Mouse (Mus musculus) heart, embryonic 13.5 days (tissue): ENCODE measurements around the gene Gm21981. TPM values are rescaled to one million over a fixed set of nuclear protein-coding genes. Genes with fewer than 3 reads are reported as not detected.

ENCODE experiments used
- ATAC-seq: fragments of 200-750 bp; cut with Nextera tagmentation; 2 replicates; pipeline ENCODE4 v1.8.0; 2017; ENCODE audit warnings: moderate TSS enrichment; ENCODE audit not compliant: insufficient number of reproducible peaks, low FRiP score, low TSS enrichment; ENCODE audit errors: extremely low read depth
- H3K27ac ChIP-seq: fragments of 300-500 bp; sonication (generic); replicated peaks from 2 replicates; pipeline ENCODE4 v1.5.1; 2015; ENCODE audit warnings: moderate library complexity, mild to moderate bottlenecking, inconsistent platforms
- H3K27me3 ChIP-seq: fragments of 300-500 bp; sonication (generic); replicated peaks from 2 replicates; pipeline ENCODE4 v1.6.1; 2015; ENCODE audit warnings: mild to moderate bottlenecking, inconsistent platforms
- H3K36me3 ChIP-seq: fragments of 300-500 bp; sonication (generic); 2 replicates; pipeline ENCODE4 v1.6.1; 2015; ENCODE audit warnings: mild to moderate bottlenecking, inconsistent platforms
- H3K4me1 ChIP-seq: fragments of 300-500 bp; sonication (generic); 2 replicates; pipeline ENCODE4 v1.6.1; 2015; ENCODE audit warnings: inconsistent platforms
- H3K4me2 ChIP-seq: fragments of 300-500 bp; sonication (generic); 2 replicates; pipeline ENCODE4 v1.6.1; 2015; ENCODE audit warnings: inconsistent platforms, mild to moderate bottlenecking, moderate library complexity
- H3K4me3 ChIP-seq: fragments of 300-500 bp; sonication (generic); 2 replicates; pipeline ENCODE4 v1.5.1; 2015; ENCODE audit warnings: moderate library complexity, mild to moderate bottlenecking, inconsistent platforms
- H3K9ac ChIP-seq: fragments of 300-500 bp; sonication (generic); 2 replicates; pipeline ENCODE4 v1.6.1; 2015; ENCODE audit warnings: inconsistent platforms, mild to moderate bottlenecking, moderate library complexity
- H3K9me3 ChIP-seq: fragments of 300-500 bp; sonication (generic); 2 replicates; pipeline ENCODE4 v1.6.1; 2016; ENCODE audit warnings: inconsistent platforms
- WGBS: fragments of 180-500 bp; shearing (Covaris S2); methylation state at CpG from one replicate; pipeline ENCODE4 v1.1.7; 2015; ENCODE audit warnings: mixed read lengths; 5-methylcytosine and 5-hydroxymethylcytosine counted together
- polyA plus RNA-seq: library from polyadenylated mRNA; unstranded; fragments of >200 nt; fragmentation: Nextera tagmentation; extraction: Ambion mirVana; gene quantifications from 2 replicates; pipeline ENCODE4 v1.2.1, GENCODE M21; 2015

Gene Gm21981
- polyA plus RNA-seq, 1 experiment from 2014 or later, result 0.15 TPM

- Histone ChIP-seq H3K27me3 (peaks cover 22% of the 10 kb centered on the region), H3K9me3 (no peaks in the 10 kb centered on the region), H3K4me3 (no peak within 1 kb of the TSS), H3K36me3 (no peaks in the 10 kb centered on the region), H3K27ac (no peak within 1 kb of the TSS), H3K4me1 (0 out of 2 replicates have a peak, but pooled peaks cover 6% of the 10 kb centered on the region), H3K4me2 (no peak within 1 kb of the TSS), H3K9ac (no peak within 1 kb of the TSS)
- no peak for ATAC-seq
- WGBS, result 65% methylated on average over 11 of the region's 11 CpGs
Measured at GRCm38 (mm10) chr17:47726566-47726965, 32.3 kb upstream of the Gm21981 start, which contains the start of gene Pgc. Gene Pgc (plus strand): TSS chr17:47726842.

DNA sequence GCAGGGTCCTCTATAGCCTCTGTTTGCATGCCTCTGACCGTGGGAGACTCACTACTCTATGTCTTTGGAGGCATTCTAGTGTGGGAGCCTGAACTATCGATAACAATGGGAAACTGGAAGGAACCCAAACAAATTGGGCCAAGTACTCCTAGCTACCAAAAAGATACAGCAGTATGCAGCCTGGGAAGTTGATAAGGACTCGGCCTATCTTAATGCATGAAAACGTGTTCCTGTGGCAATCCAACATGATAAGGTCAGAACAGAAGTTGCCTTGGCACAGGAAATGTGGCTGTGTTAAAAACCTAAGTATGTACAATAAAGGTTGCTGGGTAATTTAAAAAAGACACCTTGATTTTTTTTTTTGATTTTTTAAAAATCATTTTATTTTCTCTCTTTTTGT, 26.9 kb upstream of the Gm21981 start:
- Histone ChIP-seq H3K36me3 (no peaks in the 10 kb centered on the region), H3K27ac (no peak overlapping the region), H3K9me3 (no peaks in the 10 kb centered on the region), H3K4me2 (no peak overlapping the region), H3K27me3 (peaks cover 13% of the 10 kb centered on the region), H3K4me3 (no peak overlapping the region), H3K9ac (no peak overlapping the region), H3K4me1 (peaks cover 13% of the 10 kb centered on the region)
- WGBS, result 36% methylated on average over 4 of the region's 4 CpGs
- no peak for ATAC-seq

- 51% methylated on average over 3 of the region's 3 CpGs for WGBS
- H3K9me3 ChIP-seq, result no peaks in the 10 kb centered on the region
- H3K36me3 ChIP-seq, result no peaks in the 10 kb centered on the region
- H3K4me3 ChIP-seq, result no peak overlapping the region
- no peak overlapping the region for H3K9ac ChIP-seq
- peaks cover 3% of the 10 kb centered on the region; the same call in 1 of the 2 replicates for H3K27me3 ChIP-seq
- ATAC-seq, result no peak
- H3K4me2 ChIP-seq, result no peak overlapping the region
- no peak overlapping the region for H3K27ac ChIP-seq
- H3K4me1 ChIP-seq, result peaks cover 12% of the 10 kb centered on the region
Measured at GRCm38 (mm10) chr17:47715037-47715436, 20.8 kb upstream of the Gm21981 start.

DNA sequence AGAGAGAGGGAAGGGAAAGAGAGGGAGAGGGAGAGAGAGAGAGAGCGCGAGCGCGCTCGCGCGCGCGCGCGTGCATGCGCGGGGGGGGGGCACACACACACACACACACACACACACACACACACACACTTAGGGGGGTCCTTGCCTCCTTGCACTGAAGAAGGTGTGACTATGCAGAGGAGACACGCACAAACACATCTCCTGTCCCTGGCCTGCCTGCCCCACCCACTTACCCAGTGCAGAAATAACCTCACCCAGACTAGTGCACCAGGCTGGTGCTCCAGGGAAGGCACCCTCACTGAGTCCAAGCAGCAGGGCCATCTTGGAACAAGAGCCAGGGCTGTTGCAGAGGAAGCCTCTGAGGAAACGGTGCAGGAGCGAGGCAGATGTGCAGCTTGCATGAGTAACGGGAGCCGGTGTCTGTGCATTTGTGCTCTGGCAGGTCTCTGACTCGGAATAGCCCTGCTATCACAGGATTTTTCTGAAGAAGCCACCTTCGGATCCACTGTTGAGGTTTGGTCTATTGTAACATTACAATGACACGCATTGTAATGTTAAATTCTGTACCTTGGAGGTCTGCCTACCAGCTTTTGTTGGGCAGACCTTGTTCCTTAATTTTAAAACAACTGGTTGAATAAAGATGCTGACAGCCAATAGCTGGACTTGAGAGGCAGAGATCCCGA, 18.8 kb upstream of the Gm21981 start:
- Histone ChIP-seq H3K27ac (no peak overlapping the region), H3K9ac (no peak overlapping the region), H3K4me3 (no peak overlapping the region), H3K4me2 (peak overlapping the region; percentile 36; the same call in 1 of the 2 replicates), H3K27me3 (peaks cover 1% of the 10 kb centered on the region; the same call in 1 of the 2 replicates), H3K9me3 (no peaks in the 10 kb centered on the region), H3K36me3 (no peaks in the 10 kb centered on the region), H3K4me1 (peaks cover 12% of the 10 kb centered on the region)
- WGBS, result 52% methylated on average over 11 of the region's 22 CpGs
- no peak for ATAC-seq

DNA sequence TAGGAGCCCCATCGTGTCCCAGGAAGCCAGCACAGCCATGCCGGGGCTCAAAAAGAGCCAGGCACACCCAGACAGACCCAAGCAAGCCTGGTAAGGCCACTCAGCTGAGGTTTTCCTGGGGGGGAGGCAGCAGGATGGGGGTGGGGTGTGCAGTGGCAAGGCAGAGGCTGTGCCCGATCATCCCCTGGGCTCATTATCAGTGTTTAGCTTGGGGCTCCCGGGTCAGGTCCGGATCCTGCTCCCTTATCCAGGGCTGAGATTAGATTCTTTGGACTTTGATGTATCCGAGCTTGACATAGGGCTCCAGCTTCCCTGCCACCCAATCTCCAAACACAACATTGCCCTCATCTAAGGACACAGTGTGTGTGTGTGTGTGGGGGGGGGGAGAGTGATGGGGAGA, 17.6 kb upstream of the Gm21981 start:
- Histone ChIP-seq H3K36me3 (no peaks in the 10 kb centered on the region), H3K9me3 (no peaks in the 10 kb centered on the region), H3K9ac (no peak overlapping the region), H3K4me2 (no peak overlapping the region), H3K4me3 (no peak overlapping the region), H3K27me3 (peaks cover 10% of the 10 kb centered on the region; the same call in 1 of the 2 replicates), H3K27ac (no peak overlapping the region), H3K4me1 (peaks cover 12% of the 10 kb centered on the region)
- WGBS, result 13% methylated on average over 6 of the region's 6 CpGs
- no peak for ATAC-seq

- no peaks in the 10 kb centered on the region for H3K36me3 ChIP-seq
- H3K4me2 ChIP-seq, result no peak overlapping the region
- H3K4me3 ChIP-seq, result no peak overlapping the region
- WGBS, result 44% methylated on average over 3 of the region's 3 CpGs
- H3K27me3 ChIP-seq, result peaks cover 17% of the 10 kb centered on the region
- ATAC-seq, result no peak
- H3K27ac ChIP-seq, result no peak overlapping the region
- H3K4me1 ChIP-seq, result peaks cover 10% of the 10 kb centered on the region
- no peaks in the 10 kb centered on the region for H3K9me3 ChIP-seq
- no peak overlapping the region for H3K9ac ChIP-seq
Measured at GRCm38 (mm10) chr17:47710036-47710435, 15.8 kb upstream of the Gm21981 start.

DNA sequence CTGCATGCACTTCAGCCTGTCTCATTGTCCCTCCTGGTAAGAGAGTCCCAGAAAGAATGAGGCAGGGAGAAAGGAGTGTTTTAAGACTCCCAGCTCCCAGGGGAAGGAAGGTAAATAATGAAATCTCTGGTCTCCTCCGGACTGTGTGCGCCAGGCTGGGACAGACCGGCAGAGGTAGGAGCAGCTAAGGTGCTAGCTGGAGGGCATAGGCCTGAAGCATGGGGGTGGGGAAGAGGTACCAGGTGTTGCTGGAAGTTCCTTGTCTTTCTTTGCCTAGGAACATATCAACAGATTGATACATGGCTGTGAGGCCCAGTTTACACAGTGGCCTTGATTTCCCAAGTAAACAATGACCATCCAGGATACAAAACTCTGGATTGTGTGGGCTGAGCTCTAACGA, 14.7 kb upstream of the Gm21981 start:
- ATAC-seq, result no peak
- H3K9me3 ChIP-seq, result no peaks in the 10 kb centered on the region
- no peak overlapping the region for H3K9ac ChIP-seq
- no peak overlapping the region for H3K27ac ChIP-seq
- H3K4me1 ChIP-seq, result peaks cover 10% of the 10 kb centered on the region
- peaks cover 26% of the 10 kb centered on the region for H3K27me3 ChIP-seq
- H3K4me2 ChIP-seq, result no peak overlapping the region
- 66% methylated on average over 4 of the region's 4 CpGs for WGBS
- H3K36me3 ChIP-seq, result 0 out of 2 replicates have a peak, but pooled peaks cover 4% of the 10 kb centered on the region
- H3K4me3 ChIP-seq, result no peak overlapping the region

GRCm38 (mm10) chr17:47707961-47708360, 13.7 kb upstream of the Gm21981 start:
- no peak overlapping the region for H3K9ac ChIP-seq
- no peak overlapping the region for H3K4me2 ChIP-seq
- H3K36me3 ChIP-seq, result peaks cover 14% of the 10 kb centered on the region; the same call in 1 of the 2 replicates
- peaks cover 18% of the 10 kb centered on the region for H3K4me1 ChIP-seq
- 68% methylated on average over 3 of the region's 3 CpGs for WGBS
- no peak overlapping the region for H3K27ac ChIP-seq
- ATAC-seq, result no peak
- H3K4me3 ChIP-seq, result no peak overlapping the region
- no peaks in the 10 kb centered on the region for H3K9me3 ChIP-seq
- H3K27me3 ChIP-seq, result peaks cover 36% of the 10 kb centered on the region

GRCm38 (mm10) chr17:47706196-47706595, 11.9 kb upstream of the Gm21981 start:
- no peak overlapping the region for H3K4me3 ChIP-seq
- no peak overlapping the region for H3K9ac ChIP-seq
- H3K4me2 ChIP-seq, result no peak overlapping the region
- H3K9me3 ChIP-seq, result no peaks in the 10 kb centered on the region
- H3K27me3 ChIP-seq, result peaks cover 47% of the 10 kb centered on the region
- H3K4me1 ChIP-seq, result peaks cover 22% of the 10 kb centered on the region
- H3K27ac ChIP-seq, result peak overlapping the region; percentile 32; the same call in 1 of the 2 replicates
- ATAC-seq, result no peak
- peaks cover 32% of the 10 kb centered on the region for H3K36me3 ChIP-seq
- WGBS, result 45% methylated on average over 1 of the region's 1 CpGs

DNA sequence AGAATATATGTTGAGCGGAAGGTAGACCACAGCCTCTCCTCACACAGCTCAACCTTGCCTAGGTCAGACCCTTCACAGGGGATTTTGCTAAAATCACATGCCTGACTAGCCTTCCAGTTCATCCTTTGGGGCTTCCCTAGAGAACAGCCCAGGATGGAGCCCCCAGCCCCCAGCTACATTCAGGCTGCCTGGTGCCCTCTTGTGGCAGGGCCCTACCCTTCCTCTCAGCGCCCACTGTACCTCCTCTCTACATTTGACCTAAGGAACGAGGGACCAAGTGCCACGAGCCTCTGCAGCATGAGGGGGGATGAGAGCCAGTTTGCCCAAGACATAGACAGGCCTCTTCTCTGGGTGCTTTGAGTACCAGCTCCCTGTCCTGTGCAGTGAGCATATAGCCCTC, 10.4 kb upstream of the Gm21981 start:
- H3K9ac ChIP-seq, result no peak overlapping the region
- no peak overlapping the region for H3K27ac ChIP-seq
- 74% methylated on average over 4 of the region's 4 CpGs for WGBS
- H3K4me2 ChIP-seq, result no peak overlapping the region
- peaks cover 51% of the 10 kb centered on the region for H3K27me3 ChIP-seq
- H3K4me3 ChIP-seq, result no peak overlapping the region
- H3K36me3 ChIP-seq, result peaks cover 40% of the 10 kb centered on the region
- H3K9me3 ChIP-seq, result no peaks in the 10 kb centered on the region
- no peak for ATAC-seq
- H3K4me1 ChIP-seq, result peaks cover 22% of the 10 kb centered on the region

- WGBS, result 28% methylated on average over 20 of the region's 20 CpGs
- Histone ChIP-seq H3K4me3 (no peak overlapping the region), H3K4me2 (peak overlapping the region; percentile 21), H3K9me3 (no peaks in the 10 kb centered on the region), H3K4me1 (peaks cover 22% of the 10 kb centered on the region), H3K27me3 (peaks cover 51% of the 10 kb centered on the region), H3K36me3 (peaks cover 48% of the 10 kb centered on the region), H3K9ac (no peak overlapping the region; the same call in 1 of the 2 replicates), H3K27ac (no peak overlapping the region)
- ATAC-seq, result no peak
Measured at GRCm38 (mm10) chr17:47703556-47703955, 9.3 kb upstream of the Gm21981 start.
